In the genomic region with DNA sequence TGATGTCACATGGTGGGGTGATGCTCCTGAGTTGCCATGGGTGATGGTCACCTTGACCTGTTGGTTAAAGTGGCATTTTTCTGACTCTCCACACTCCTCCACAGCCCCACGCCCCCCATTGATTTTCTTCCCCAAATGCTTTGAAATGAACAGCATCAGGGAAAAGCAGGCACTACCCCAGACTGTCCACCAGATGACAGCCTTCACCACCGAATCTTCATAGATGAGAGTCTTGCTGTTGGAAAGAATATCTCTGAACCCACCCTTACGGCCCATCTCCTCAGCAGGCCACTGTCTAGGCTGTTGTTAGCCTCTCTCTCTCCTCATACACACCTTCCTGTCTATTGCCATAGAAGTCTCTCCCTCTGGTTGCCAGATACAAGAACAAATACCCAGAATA, we compare ENCODE assay signal across 8 mouse cellular contexts.
A peak's percentile ranks its signal among the peaks of the same experiment; 100 is the strongest.
DNase-seq lines count a peak whose midpoint lies in the region; TF ChIP-seq lines count a peak whose summit lies in the region.

No protein-coding gene starts in this region.

- in situ Hi-C loops in ES-E14 (cut with MboI; ENCODE audit: low sequenced_read_pairs in 2 of 2, unreplicated experiment in 2 of 2): loop anchor here (10.0 kb wide), 2 partner anchors 81 to 441 kb away; no protein-coding TSS in a partner anchor

- H3K36me3 ChIP-seq in ES-E14 (ENCODE audit: control insufficient read depth, insufficient read depth, low read length, poor library complexity, severe bottlenecking): no peaks in the 10 kb centered on the region

- H3K9ac ChIP-seq in ES-E14 (ENCODE audit: insufficient read depth, low read depth, low read length, poor library complexity, severe bottlenecking): no peak overlapping the region

- 36% methylated on average over 3 of the region's 3 CpGs for WGBS in lung, adult 2 months

- no peak for TF ChIP-seq POLR2A in lung, adult 2 months (IDR thresholded peaks at IDR 0.05; ENCODE audit: borderline replicate concordance, extremely low read depth, low read depth, low read length)

- TF ChIP-seq CTCF in lung, adult 2 months (IDR thresholded peaks at IDR 0.05; ENCODE audit: insufficient read depth, low read length): peak; percentile 21; the same call in 1 of the 2 replicates

- no peak overlapping the region for H3K27ac ChIP-seq in ES-E14 (ENCODE audit: insufficient read depth, low read depth, low read length, poor library complexity, severe bottlenecking)

- H3K9me3 ChIP-seq in ES-E14 (ENCODE audit: control insufficient read depth, insufficient read depth, low read depth, low read length): no peaks in the 10 kb centered on the region

- H3K4me3 ChIP-seq in ES-E14 (ENCODE audit: insufficient read depth in 1 of 2, low read depth in 1 of 2, low read length in 2 of 2, poor library complexity in 1 of 2, severe bottlenecking in 1 of 2): no peak overlapping the region
- no peak overlapping the region for H3K4me3 ChIP-seq in lung, adult 2 months (replicated peaks; ENCODE audit: extremely low read depth, low read depth, low read length)

- DNase-seq in cerebellum, postnatal 10 days: peak; percentile 73 to 78
- no peak for DNase-seq in cerebellum, adult 9-10 months
- peak; percentile 47 to 60 for DNase-seq in layer of hippocampus, postnatal 14 days (ENCODE audit: low spot score in 2 of 2)
- no peak for DNase-seq in layer of hippocampus, postnatal 36 days
- DNase-seq in ES-E14 (ENCODE audit: low read depth, low spot score): peak; percentile 55
- peak; percentile 76 for DNase-seq in embryo, embryonic 10.5 days (ENCODE audit: low spot score)
- DNase-seq in lung, adult 2 months: no peak
- no peak for DNase-seq in urinary bladder, postnatal 10 days (ENCODE audit: low spot score)

- H3K4me1 ChIP-seq in ES-E14 (ENCODE audit: control insufficient read depth in 2 of 2, insufficient read depth in 2 of 2, low read length in 2 of 2, poor library complexity in 1 of 2): no peaks in the 10 kb centered on the region
- H3K4me1 ChIP-seq in lung, adult 2 months (ENCODE audit: control insufficient read depth, insufficient read depth, low read length): no peaks in the 10 kb centered on the region

TF ChIP-seq in ES-E14, 5 proteins besides CTCF, POLR2A, EP300 and RAD21:
- TF ChIP-seq HCFC1 (IDR thresholded peaks at IDR 0.05; ENCODE audit: borderline replicate concordance, insufficient read depth, low read length): no peak
- peak; percentile 89 for TF ChIP-seq ZC3H11A (IDR thresholded peaks at IDR 0.05; ENCODE audit: borderline replicate concordance, low read depth, low read length)

Comparison
In these comparisons a context has a peak if more than half of its experiments do, and no peak if none do; other contexts are left out.
1. DNase-seq: peak in cerebellum, postnatal 10 days (2 of 2), layer of hippocampus, postnatal 14 days (2 of 2), ES-E14 (single experiment) and embryo, embryonic 10.5 days (single experiment); none in cerebellum, adult 9-10 months (single experiment), layer of hippocampus, postnatal 36 days (0 of 2), lung, adult 2 months (single experiment) and urinary bladder, postnatal 10 days (single experiment).